Mouse (Mus musculus) cerebellum, adult 11-12 months (tissue): Measurements from ENCODE around the gene 4930447F04Rik.

Experiments used
- DNase-seq: peaks from one replicate; pipeline ENCODE4 v3.0.0; 2022

Gene 4930447F04Rik

GRCm38 (mm10) chrX:66304124-66304523, at the start of gene 4930447F04Rik:
Gene 4930447F04Rik (minus strand): TSS chrX:66304224.
- DNase-seq = no peak
